Mouse (Mus musculus) embryo, embryonic 11.5 days (tissue): ENCODE data around the gene Lingo4.

Experiments used
- DNase-seq: peaks from one replicate; pipeline ENCODE4 v3.0.0-alpha.2; 2012; ENCODE audit warnings: low read depth, low spot score

Gene Lingo4

GRCm38 (mm10) chr3:94387391-94387790 lies 10.9 kb upstream of the Lingo4 start:
- no peak for DNase-seq

- DNase-seq: no peak
These were observed 10.3 kb upstream of the Lingo4 start for GRCm38 (mm10) chr3:94388047-94388446.

- DNase-seq: no peak
These were observed 8.9 kb upstream of the Lingo4 start for GRCm38 (mm10) chr3:94389420-94389819.

GRCm38 (mm10) chr3:94391001-94391400 lies 7.3 kb upstream of the Lingo4 start:
- DNase-seq: no peak

- DNase-seq: no peak
These were observed 6.2 kb upstream of the Lingo4 start for GRCm38 (mm10) chr3:94392128-94392527.

GRCm38 (mm10) chr3:94393049-94393448 lies 5.3 kb upstream of the Lingo4 start:
- DNase-seq: no peak

GRCm38 (mm10) chr3:94396336-94396735 lies 2.0 kb upstream of the Lingo4 start:
- no peak for DNase-seq

- DNase-seq: no peak
These were observed 1.5 kb upstream of the Lingo4 start for GRCm38 (mm10) chr3:94396851-94397250.

GRCm38 (mm10) chr3:94398943-94399481 lies 695 bp downstream of the Lingo4 start:
- no peak for DNase-seq

- DNase-seq: no peak
These were observed 1.5 kb downstream of the Lingo4 start for GRCm38 (mm10) chr3:94399663-94400310.

- no peak for DNase-seq
These were observed 4.1 kb downstream of the Lingo4 start for GRCm38 (mm10) chr3:94402451-94402850.

- DNase-seq: no peak
These were observed 6.2 kb downstream of the Lingo4 start for GRCm38 (mm10) chr3:94404366-94405054.

GRCm38 (mm10) chr3:94405561-94405960 lies 7.2 kb downstream of the Lingo4 start:
- no peak for DNase-seq

- DNase-seq: no peak
These were observed 14.2 kb downstream of the Lingo4 start for GRCm38 (mm10) chr3:94412530-94412929.

- peak; percentile 92 for DNase-seq
These were observed 14.8 kb downstream of the Lingo4 start, which contains the start of gene Tdrkh for GRCm38 (mm10) chr3:94413031-94413679. Gene Tdrkh, plus strand, starts transcription at chr3:94413273.

GRCm38 (mm10) chr3:94430980-94431379 lies 32.7 kb downstream of the Lingo4 start:
- DNase-seq: no peak

- no peak for DNase-seq
These were observed 36.0 kb downstream of the Lingo4 start for GRCm38 (mm10) chr3:94434305-94434704.

GRCm38 (mm10) chr3:94436420-94436819 lies 38.1 kb downstream of the Lingo4 start:
- no peak for DNase-seq

GRCm38 (mm10) chr3:94441182-94441581 lies 42.9 kb downstream of the Lingo4 start:
- DNase-seq: no peak

GRCm38 (mm10) chr3:94442951-94443596 lies 44.8 kb downstream of the Lingo4 start, which contains the start of gene Mrpl9:
Gene Mrpl9, plus strand, starts transcription at chr3:94443318.
- peak; percentile 90 for DNase-seq

- no peak for DNase-seq
These were observed 45.3 kb downstream of the Lingo4 start, which contains the start of gene Oaz3 for GRCm38 (mm10) chr3:94443597-94443964. Gene Oaz3, minus strand, starts transcription at chr3:94443915.

GRCm38 (mm10) chr3:94449377-94449776 lies 51.1 kb downstream of the Lingo4 start:
- no peak for DNase-seq
